Mouse (Mus musculus): ENCODE results near the gene Cpa4.

DNA sequence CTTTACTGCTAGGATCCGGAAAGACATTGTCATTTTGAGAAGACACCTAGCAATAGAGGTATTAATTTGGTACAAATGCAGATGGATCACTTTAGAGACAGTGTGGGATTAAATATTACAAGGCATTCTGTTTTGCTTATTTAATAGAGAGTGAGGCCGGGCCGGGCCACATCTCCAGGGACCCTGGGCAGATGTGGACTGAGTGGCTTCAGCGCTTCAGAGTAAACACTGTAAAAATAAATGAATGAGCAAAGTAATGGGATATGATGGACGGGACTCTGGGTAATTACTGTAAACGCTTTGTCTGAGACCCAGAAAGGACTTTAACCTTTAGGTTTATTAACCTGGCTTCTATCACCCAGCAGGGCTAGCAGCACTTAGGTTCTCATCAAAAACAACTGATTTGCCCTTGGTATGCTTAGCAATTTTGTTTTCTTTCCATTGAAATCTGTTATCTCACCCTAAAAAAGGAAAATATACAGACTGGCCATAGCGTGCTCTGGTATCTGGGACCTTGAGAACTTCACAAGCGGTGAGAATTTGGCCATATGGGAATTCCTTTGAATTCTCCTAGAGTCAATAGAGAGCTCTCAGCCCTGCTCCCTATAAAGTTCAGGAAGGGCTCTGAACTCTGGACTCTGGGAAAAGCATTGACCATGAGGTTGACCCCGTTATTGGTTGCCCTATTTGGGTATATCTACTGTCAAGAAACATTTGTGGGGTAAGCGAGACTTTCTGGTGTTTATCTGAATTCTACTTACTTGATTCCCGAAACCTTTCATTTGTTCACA lies 27.0 kb upstream of the Cpa4 start, which contains the start of gene Cpa2:
- TF ChIP-seq CTCF (IDR thresholded peaks at IDR 0.05; ENCODE audit: insufficient read depth, low read depth, low read length) (no peak), POLR2A (IDR thresholded peaks at IDR 0.05; ENCODE audit: insufficient read depth, low read depth, low read length) (no peak)
